Mouse (Mus musculus) limb, embryonic 12.5 days (tissue): ENCODE results near the gene B3galt4. TPM values are rescaled to one million over a fixed set of nuclear protein-coding genes. Genes with fewer than 3 reads are reported as not detected.
A peak's percentile ranks its signal among the peaks of the same experiment; 100 is the strongest.

Experiments
- ATAC-seq: fragments of 200-750 bp; cut with Nextera tagmentation; 2 replicates; pipeline ENCODE4 v1.8.0; 2017; ENCODE audit warnings: low read depth, moderate TSS enrichment; ENCODE audit not compliant: insufficient number of reproducible peaks, insufficient read depth, low FRiP score, low TSS enrichment
- H3K27ac ChIP-seq: fragments of 300-500 bp; sonication (generic); 2 replicates; pipeline ENCODE4 v1.5.1; 2016; ENCODE audit warnings: mild to moderate bottlenecking, moderate library complexity
- H3K27me3 ChIP-seq: fragments of 300-500 bp; sonication (generic); 2 replicates; pipeline ENCODE4 v1.6.1; 2016; ENCODE audit warnings: mild to moderate bottlenecking, moderate library complexity
- H3K36me3 ChIP-seq: fragments of 300-500 bp; sonication (generic); 2 replicates; pipeline ENCODE4 v1.6.1; 2016; ENCODE audit warnings: mild to moderate bottlenecking, moderate library complexity
- H3K4me1 ChIP-seq: fragments of 300-500 bp; sonication (generic); replicated peaks from 2 replicates; pipeline ENCODE4 v1.6.1; 2016
- H3K4me2 ChIP-seq: fragments of 300-500 bp; sonication (generic); 2 replicates; pipeline ENCODE4 v1.6.1; 2016; ENCODE audit warnings: mild to moderate bottlenecking, moderate library complexity
- H3K4me3 ChIP-seq: fragments of 300-500 bp; sonication (generic); replicated peaks from 2 replicates; pipeline ENCODE4 v1.5.1; 2016; ENCODE audit warnings: mild to moderate bottlenecking
- H3K9ac ChIP-seq: fragments of 300-500 bp; sonication (generic); replicated peaks from 2 replicates; pipeline ENCODE4 v1.6.1; 2016; ENCODE audit warnings: mild to moderate bottlenecking, moderate library complexity
- H3K9me3 ChIP-seq: fragments of 300-500 bp; sonication (generic); 2 replicates; pipeline ENCODE4 v1.6.1; 2016; ENCODE audit warnings: mild to moderate bottlenecking, moderate library complexity
- WGBS: fragments of 180-500 bp; shearing (Covaris S2); methylation state at CpG from one replicate; pipeline ENCODE4 v1.1.7; 2016; 5-methylcytosine and 5-hydroxymethylcytosine counted together
- polyA plus RNA-seq: library from polyadenylated mRNA; unstranded; fragments of >200 nt; fragmentation: Nextera tagmentation; extraction: Ambion mirVana; gene quantifications from 2 replicates; pipeline ENCODE4 v1.2.1, GENCODE M21; 2016

B3galt4 gene
- polyA plus RNA-seq, 1 experiment from 2014 or later, result 6.8 TPM

GRCm38 (mm10) chr17:33940981-33941380 lies 10.3 kb downstream of the B3galt4 start:
- Histone ChIP-seq H3K4me3 (peak overlapping the region; percentile 69), H3K36me3 (peaks cover 67% of the 10 kb centered on the region), H3K4me1 (peaks cover 16% of the 10 kb centered on the region), H3K9ac (peak overlapping the region; percentile 68), H3K27ac (no peak overlapping the region), H3K27me3 (no peaks in the 10 kb centered on the region), H3K4me2 (peak overlapping the region; percentile 91), H3K9me3 (no peaks in the 10 kb centered on the region)
- no peak for ATAC-seq
- 2% methylated on average over 26 of the region's 26 CpGs for WGBS

- H3K4me1 ChIP-seq, result peaks cover 16% of the 10 kb centered on the region
- H3K4me2 ChIP-seq, result peak within 1 kb of the TSS; percentile 91
- H3K27ac ChIP-seq, result peak within 1 kb of the TSS; percentile 41; the same call in 1 of the 2 replicates
- peak; percentile 79 for ATAC-seq
- H3K27me3 ChIP-seq, result no peaks in the 10 kb centered on the region
- H3K9me3 ChIP-seq, result no peaks in the 10 kb centered on the region
- H3K36me3 ChIP-seq, result peaks cover 67% of the 10 kb centered on the region
- under 1% methylated on average over 36 of the region's 36 CpGs for WGBS
- H3K9ac ChIP-seq, result peak within 1 kb of the TSS; percentile 68
- peak within 1 kb of the TSS; percentile 69 for H3K4me3 ChIP-seq
Observed at GRCm38 (mm10) chr17:33940206-33940805, 11.0 kb downstream of the B3galt4 start, which contains the start of the genes Pfdn6 and Wdr46. Gene Pfdn6, minus strand, starts transcription at chr17:33940343. Gene Wdr46, plus strand, starts transcription at chr17:33940660.

- 76% methylated on average over 11 of the region's 11 CpGs for WGBS
- peaks cover 16% of the 10 kb centered on the region for H3K4me1 ChIP-seq
- H3K27ac ChIP-seq, result no peak overlapping the region
- peak overlapping the region; percentile 91 for H3K4me2 ChIP-seq
- 0 out of 2 replicates have a peak overlapping the region, but pooled peaks have one; percentile 68 for H3K9ac ChIP-seq
- no peak for ATAC-seq
- H3K4me3 ChIP-seq, result peak overlapping the region; percentile 69
- H3K36me3 ChIP-seq, result peaks cover 67% of the 10 kb centered on the region
- H3K9me3 ChIP-seq, result no peaks in the 10 kb centered on the region
- no peaks in the 10 kb centered on the region for H3K27me3 ChIP-seq
Observed at GRCm38 (mm10) chr17:33938783-33939182, 12.5 kb downstream of the B3galt4 start.

GRCm38 (mm10) chr17:33936993-33937392 lies 14.3 kb downstream of the B3galt4 start:
- ATAC-seq, result no peak
- WGBS, result 87% methylated on average over 15 of the region's 15 CpGs
- Histone ChIP-seq H3K36me3 (peaks cover 69% of the 10 kb centered on the region), H3K9ac (no peak overlapping the region), H3K27me3 (no peaks in the 10 kb centered on the region), H3K4me1 (peaks cover 16% of the 10 kb centered on the region), H3K4me3 (no peak overlapping the region; the same call in 1 of the 2 replicates), H3K4me2 (no peak overlapping the region), H3K27ac (no peak overlapping the region), H3K9me3 (no peaks in the 10 kb centered on the region)

- H3K9me3 ChIP-seq, result no peaks in the 10 kb centered on the region
- ATAC-seq, result no peak
- no peaks in the 10 kb centered on the region for H3K27me3 ChIP-seq
- H3K4me1 ChIP-seq, result peaks cover 18% of the 10 kb centered on the region
- H3K4me2 ChIP-seq, result no peak overlapping the region
- WGBS, result 87% methylated on average over 21 of the region's 21 CpGs
- H3K4me3 ChIP-seq, result no peak overlapping the region; the same call in 1 of the 2 replicates
- H3K36me3 ChIP-seq, result peaks cover 69% of the 10 kb centered on the region
- no peak overlapping the region for H3K9ac ChIP-seq
- H3K27ac ChIP-seq, result no peak overlapping the region
Observed at GRCm38 (mm10) chr17:33935422-33936055, 15.7 kb downstream of the B3galt4 start.

GRCm38 (mm10) chr17:33932970-33933369 lies 18.3 kb downstream of the B3galt4 start:
- Histone ChIP-seq H3K36me3 (peaks cover 59% of the 10 kb centered on the region), H3K4me2 (no peak overlapping the region), H3K9ac (no peak overlapping the region), H3K4me3 (no peak overlapping the region), H3K27ac (no peak overlapping the region), H3K4me1 (peaks cover 17% of the 10 kb centered on the region), H3K9me3 (no peaks in the 10 kb centered on the region), H3K27me3 (no peaks in the 10 kb centered on the region)
- ATAC-seq, result no peak
- 93% methylated on average over 15 of the region's 15 CpGs for WGBS

GRCm38 (mm10) chr17:33932448-33932847 lies 18.8 kb downstream of the B3galt4 start:
- Histone ChIP-seq H3K4me2 (no peak overlapping the region), H3K27ac (no peak overlapping the region), H3K36me3 (peaks cover 60% of the 10 kb centered on the region), H3K9ac (no peak overlapping the region), H3K27me3 (no peaks in the 10 kb centered on the region), H3K4me1 (peaks cover 18% of the 10 kb centered on the region), H3K4me3 (no peak overlapping the region), H3K9me3 (no peaks in the 10 kb centered on the region)
- WGBS, result 89% methylated on average over 14 of the region's 14 CpGs
- ATAC-seq, result no peak

- ATAC-seq, result no peak
- Histone ChIP-seq H3K4me3 (no peak overlapping the region), H3K4me2 (0 out of 2 replicates have a peak overlapping the region, but pooled peaks have one; percentile 88), H3K27me3 (no peaks in the 10 kb centered on the region), H3K9me3 (no peaks in the 10 kb centered on the region), H3K4me1 (peaks cover 18% of the 10 kb centered on the region), H3K9ac (no peak overlapping the region), H3K36me3 (peaks cover 58% of the 10 kb centered on the region), H3K27ac (no peak overlapping the region)
- 89% methylated on average over 11 of the region's 11 CpGs for WGBS
Observed at GRCm38 (mm10) chr17:33931947-33932346, 19.3 kb downstream of the B3galt4 start.

- peaks cover 18% of the 10 kb centered on the region for H3K4me1 ChIP-seq
- H3K27ac ChIP-seq, result 0 out of 2 replicates have a peak overlapping the region, but pooled peaks have one; percentile 17
Observed at GRCm38 (mm10) chr17:33931159-33931866, 20.0 kb downstream of the B3galt4 start.

GRCm38 (mm10) chr17:33930280-33931158 lies 20.8 kb downstream of the B3galt4 start:
- WGBS, result under 1% methylated on average over 45 of the region's 45 CpGs
- H3K4me2 ChIP-seq, result peak overlapping the region; percentile 88
- no peaks in the 10 kb centered on the region for H3K27me3 ChIP-seq
- H3K4me1 ChIP-seq, result peaks cover 18% of the 10 kb centered on the region
- H3K9ac ChIP-seq, result peak overlapping the region; percentile 74
- no peaks in the 10 kb centered on the region for H3K9me3 ChIP-seq
- H3K27ac ChIP-seq, result peak overlapping the region; percentile 97
- H3K36me3 ChIP-seq, result peaks cover 59% of the 10 kb centered on the region
- ATAC-seq, result no peak
- H3K4me3 ChIP-seq, result peak overlapping the region; percentile 73

More at GRCm38 (mm10) chr17:33931159-33931866, 20.0 kb downstream of the B3galt4 start:
- Histone ChIP-seq H3K27me3 (no peaks in the 10 kb centered on the region), H3K9ac (peak overlapping the region; percentile 74; the same call in 1 of the 2 replicates), H3K36me3 (peaks cover 59% of the 10 kb centered on the region), H3K4me2 (peak overlapping the region; percentile 88), H3K9me3 (no peaks in the 10 kb centered on the region), H3K4me3 (peak overlapping the region; percentile 73)
- ATAC-seq, result no peak
- 31% methylated on average over 18 of the region's 18 CpGs for WGBS
